Mouse (Mus musculus) brain, embryonic 14.5 days (tissue): Measurements from ENCODE around the gene Tcf12.

Experiments used
- CTCF ChIP-seq: fragments of 200-500 bp; IDR thresholded peaks from 2 replicates; pipeline ENCODE4 v1.5.1; 2012; ENCODE audit warnings: inconsistent platforms, mild to moderate bottlenecking, moderate library complexity, borderline replicate concordance; ENCODE audit not compliant: insufficient read depth, insufficient read length; ENCODE audit errors: extremely low read depth
- POLR2A ChIP-seq: fragments of 200-500 bp; IDR thresholded peaks from 2 replicates; pipeline ENCODE4 v1.6.1; 2012; ENCODE audit warnings: mild to moderate bottlenecking, inconsistent platforms, borderline replicate concordance; ENCODE audit not compliant: poor library complexity, insufficient read depth, insufficient read length, severe bottlenecking; ENCODE audit errors: extremely low read depth

GRCm38 (mm10) chr9:71959259-71960025 is 152.2 kb downstream of the Tcf12 start:
- no peak for TF ChIP-seq CTCF
- no peak for TF ChIP-seq POLR2A
